Mouse (Mus musculus) common myeloid progenitor, adult 5-6 weeks (primary cell): Measurements from ENCODE around the gene Gm49392. TPM values are rescaled to one million over a fixed set of nuclear protein-coding genes. Genes with fewer than 3 reads are reported as not detected.

Experiments
- ATAC-seq: replicated peaks from 2 replicates; pipeline ENCODE4 v1.8.0; 2016; ENCODE audit warnings: low read depth, mild to moderate bottlenecking, moderate TSS enrichment, inconsistent platforms; ENCODE audit not compliant: poor library complexity, severe bottlenecking
- total RNA-seq: library from RNA; stranded (forward); fragments of 200-1000, 187-1606 nt; gene quantifications from 2 replicates; pipeline ENCODE4 v1.2.3, GENCODE M21; 2017

Gene Gm49392
- total RNA-seq, 1 experiment from 2014 or later: 1.5 TPM

GRCm38 (mm10) chr13:60802749-60803148, 93.9 kb downstream of the Gm49392 start, which contains the start of gene Ctsll3:
TSS of gene Ctsll3 (minus strand) at chr13:60802849.
- no peak for ATAC-seq

Other genes with a start within 250 kb of the Gm49392 start
- not detected in 2 replicates for gene BC051665, start 110.5 kb downstream of the Gm49392 start, total RNA-seq
- not detected in 2 replicates for gene Ctsll3, start 94.0 kb downstream of the Gm49392 start, total RNA-seq
- 1.2 TPM in 1 of 2 replicates, not detected in the other for gene 4930486L24Rik, start 32.4 kb downstream of the Gm49392 start, total RNA-seq
- 40.8 and 44.2 TPM in 2 replicates for gene Ctla2b, start 553 bp upstream of the Gm49392 start, total RNA-seq
- gene Tpbpb, start 8.0 kb upstream of the Gm49392 start, total RNA-seq: not detected in 2 replicates
- not detected in 2 replicates for gene Gm49393, start 38.7 kb upstream of the Gm49392 start, total RNA-seq
- 2.8 TPM in 1 of 2 replicates, not detected in the other for gene Gm49391, start 39.7 kb upstream of the Gm49392 start, total RNA-seq
- 344 and 394 TPM in 2 replicates for gene Ctla2a, start 39.7 kb upstream of the Gm49392 start, total RNA-seq
- not detected in 2 replicates for gene Tpbpa, start 45.1 kb upstream of the Gm49392 start, total RNA-seq
- gene Ctsj, start 109.1 kb upstream of the Gm49392 start, total RNA-seq: not detected in 2 replicates
- not detected in 2 replicates for gene Ctsq, start 143.7 kb upstream of the Gm49392 start, total RNA-seq